Mouse (Mus musculus): ENCODE measurements at regions not wholly inside any gene's neighbourhood (a gene's known extent, or its start where the extent isn't known, plus 50 kb on each side); places are given as distances from the start of the nearest gene placed in this dataset.

DNA sequence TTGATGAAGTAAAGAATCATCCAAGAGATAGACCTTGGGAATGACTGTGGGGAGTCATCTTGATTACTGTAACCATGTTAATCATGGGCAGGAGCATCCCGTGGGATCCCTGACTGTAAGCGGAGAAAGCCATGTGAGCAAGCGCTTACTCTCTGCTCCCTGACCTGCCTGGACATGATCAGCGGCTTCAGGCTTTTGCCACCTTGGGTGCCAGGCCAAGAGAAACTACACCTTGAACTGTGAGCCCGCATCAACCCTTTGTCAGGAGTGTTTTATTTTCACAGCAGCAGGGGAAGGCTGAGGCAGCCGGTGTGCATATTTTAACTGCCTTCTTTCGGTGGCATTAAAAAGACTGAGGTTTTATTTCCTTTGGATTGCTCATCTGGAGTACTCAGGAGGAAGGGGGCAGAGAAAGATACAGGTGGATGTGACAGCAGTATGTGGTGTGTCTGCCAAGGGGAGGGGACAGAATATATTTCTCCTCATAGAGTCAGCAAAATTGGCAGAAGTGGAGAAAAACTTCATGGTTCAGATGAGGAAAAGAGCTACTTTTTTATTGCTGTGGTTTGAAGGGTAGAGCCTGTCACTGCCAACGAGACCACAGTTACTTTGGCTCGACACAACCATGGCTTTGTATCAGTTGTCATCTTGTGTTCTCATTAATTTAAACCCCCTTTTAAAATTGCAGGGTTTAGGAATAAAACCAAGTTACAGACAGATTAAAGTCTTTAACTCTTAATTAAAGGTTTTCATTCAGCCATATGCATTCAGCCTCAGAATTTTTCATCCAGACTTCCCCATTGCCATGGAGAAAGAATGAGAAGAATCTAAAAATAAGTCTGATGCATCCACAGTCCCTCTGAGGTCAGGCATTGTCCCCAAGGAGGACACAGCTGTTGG is 208.1 kb upstream of the Ercc4 start:
- H3K27ac ChIP-seq = peak overlapping the region; percentile 56
- H3K4me3 ChIP-seq = no peak overlapping the region
- peaks cover 6% of the 10 kb centered on the region for H3K9me3 ChIP-seq
- H3K27me3 ChIP-seq (ENCODE audit: poor library complexity, severe bottlenecking) = no peaks in the 10 kb centered on the region
- H3K4me1 ChIP-seq = peaks cover 20% of the 10 kb centered on the region
- H3K36me3 ChIP-seq (replicated peaks) = no peaks in the 10 kb centered on the region
- 70% methylated on average over 9 of the region's 9 CpGs for WGBS
- DNase-seq (ENCODE audit: extremely low spot score, low spot score) = no peak

DNA sequence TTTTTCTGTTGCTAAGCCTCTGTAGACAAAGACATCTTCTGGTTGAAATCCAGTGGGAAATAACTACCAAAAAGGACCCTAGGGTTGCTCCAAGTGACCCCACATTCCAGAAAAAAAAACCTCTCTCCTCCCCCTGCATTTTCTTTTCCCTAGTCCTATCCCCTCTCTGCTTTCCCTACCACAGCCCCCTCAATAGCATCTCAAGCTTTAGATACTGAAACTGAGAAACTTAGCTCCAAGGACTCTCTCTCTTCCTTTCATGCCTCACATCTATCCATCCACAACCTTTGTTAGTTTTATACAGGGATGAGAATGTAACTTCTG is 207.5 kb upstream of the Ercc4 start:
- no peak for DNase-seq (ENCODE audit: extremely low spot score, low spot score)
- H3K4me3 ChIP-seq = no peak overlapping the region
- H3K27ac ChIP-seq = peak overlapping the region; percentile 59; the same call in 1 of the 2 replicates
- H3K36me3 ChIP-seq (replicated peaks) = no peaks in the 10 kb centered on the region
- no peaks in the 10 kb centered on the region for H3K27me3 ChIP-seq (ENCODE audit: poor library complexity, severe bottlenecking)
- H3K9me3 ChIP-seq = peaks cover 6% of the 10 kb centered on the region
- H3K4me1 ChIP-seq = peaks cover 20% of the 10 kb centered on the region

DNA sequence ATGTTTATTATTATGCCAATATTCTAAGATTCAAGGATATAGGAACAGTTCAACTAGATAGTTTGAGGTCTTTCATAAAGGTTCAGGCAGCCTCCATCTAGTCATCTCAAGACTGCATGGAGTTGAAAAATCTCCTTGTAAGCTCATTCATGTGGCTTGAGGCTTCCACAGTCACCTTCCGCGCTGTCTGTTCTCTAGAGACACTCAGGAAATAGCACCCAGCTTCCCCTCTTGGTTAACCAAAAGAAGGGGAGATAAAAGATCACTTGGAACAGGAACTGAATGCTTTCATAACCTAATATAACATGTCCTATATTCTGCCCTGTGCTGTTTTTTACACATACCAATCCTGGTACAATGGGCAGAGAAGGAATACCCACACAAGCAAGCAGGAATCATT is 206.3 kb upstream of the Ercc4 start:
- Histone ChIP-seq H3K9me3 (peaks cover 6% of the 10 kb centered on the region), H3K4me1 (peaks cover 20% of the 10 kb centered on the region), H3K27me3 (ENCODE audit: poor library complexity, severe bottlenecking) (no peaks in the 10 kb centered on the region), H3K27ac (no peak overlapping the region), H3K4me3 (no peak overlapping the region), H3K36me3 (replicated peaks) (no peaks in the 10 kb centered on the region)
- no peak for DNase-seq (ENCODE audit: extremely low spot score, low spot score)
- WGBS = 89% methylated on average over 2 of the region's 2 CpGs

DNA sequence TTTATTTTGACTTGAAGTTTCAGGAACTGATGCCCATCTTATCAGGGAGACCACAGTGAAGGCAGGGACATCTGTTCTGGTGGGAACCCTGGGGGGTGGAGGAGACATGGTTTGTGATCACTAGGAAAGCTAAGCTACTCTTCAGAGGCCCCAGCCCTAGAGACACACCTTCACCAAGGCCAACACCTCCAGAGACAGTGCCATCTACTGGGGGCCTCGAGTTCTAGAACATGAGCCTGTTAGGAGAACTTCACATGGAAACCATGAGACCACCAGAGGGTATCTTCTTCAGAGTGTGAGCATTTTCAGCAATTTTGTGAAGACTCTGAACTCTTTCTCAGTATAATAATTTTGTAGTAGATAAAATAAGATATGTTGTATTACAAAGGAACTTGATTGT is 204.5 kb upstream of the Ercc4 start:
- no peaks in the 10 kb centered on the region for H3K36me3 ChIP-seq (replicated peaks)
- no peak overlapping the region for H3K4me3 ChIP-seq
- peaks cover 20% of the 10 kb centered on the region for H3K4me1 ChIP-seq
- no peak for DNase-seq (ENCODE audit: extremely low spot score, low spot score)
- no peak overlapping the region for H3K27ac ChIP-seq
- WGBS = 73% methylated on average over 1 of the region's 1 CpGs
- H3K27me3 ChIP-seq (ENCODE audit: poor library complexity, severe bottlenecking) = no peaks in the 10 kb centered on the region
- H3K9me3 ChIP-seq = no peaks in the 10 kb centered on the region

DNA sequence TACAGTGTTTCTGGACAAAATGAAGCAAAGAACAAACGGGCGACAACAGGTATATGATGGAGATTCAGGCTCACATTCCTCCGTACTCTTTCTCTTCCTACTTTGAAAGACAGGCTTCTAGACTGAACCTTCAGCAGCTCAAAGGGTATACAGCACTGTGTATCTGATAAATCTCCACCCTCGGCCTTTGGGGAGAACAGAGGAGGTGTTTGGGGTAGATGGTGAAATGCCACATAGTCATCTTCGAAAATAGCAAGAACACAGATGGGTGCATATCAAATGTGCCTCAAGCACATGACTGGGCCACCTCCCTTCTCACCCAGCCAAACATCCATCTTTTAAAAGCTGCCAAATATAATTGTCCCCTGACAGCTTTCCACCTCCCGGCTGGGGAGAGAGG is 184.8 kb upstream of the Ercc4 start:
- Histone ChIP-seq H3K4me3 (no peak overlapping the region), H3K9me3 (no peaks in the 10 kb centered on the region)
- WGBS = 95% methylated on average over 6 of the region's 6 CpGs

DNA sequence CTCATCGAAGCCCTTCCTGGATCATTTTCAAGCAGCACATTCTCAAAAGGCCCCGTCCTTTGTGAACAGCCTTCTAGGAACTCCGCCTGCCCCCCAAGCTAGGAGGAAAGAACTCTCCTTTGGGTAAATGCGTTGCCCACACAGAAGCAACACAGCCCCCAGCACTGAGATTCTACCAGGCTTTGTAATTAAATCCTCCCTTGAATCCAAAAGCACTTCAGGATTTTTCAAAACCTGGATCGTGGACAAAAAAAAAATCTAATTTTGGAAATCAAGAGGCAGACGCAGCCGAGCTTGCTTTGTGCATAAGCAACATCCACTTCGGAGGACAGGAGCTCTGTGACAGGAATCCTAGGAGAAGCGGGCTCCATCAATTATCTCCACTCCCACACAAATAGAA is 183.6 kb upstream of the Ercc4 start:
- H3K27ac ChIP-seq = no peak overlapping the region
- H3K27me3 ChIP-seq (ENCODE audit: poor library complexity, severe bottlenecking) = no peaks in the 10 kb centered on the region
- 89% methylated on average over 9 of the region's 9 CpGs for WGBS
- no peak overlapping the region for H3K4me3 ChIP-seq
- no peaks in the 10 kb centered on the region for H3K4me1 ChIP-seq
- H3K36me3 ChIP-seq (replicated peaks) = no peaks in the 10 kb centered on the region
- no peak for DNase-seq (ENCODE audit: extremely low spot score, low spot score)
- H3K9me3 ChIP-seq = no peaks in the 10 kb centered on the region

More for the DNA sequence above, 184.8 kb upstream of the Ercc4 start:
- Histone ChIP-seq H3K27me3 (ENCODE audit: poor library complexity, severe bottlenecking) (no peaks in the 10 kb centered on the region), H3K27ac (no peak overlapping the region), H3K36me3 (replicated peaks) (no peaks in the 10 kb centered on the region), H3K4me1 (no peaks in the 10 kb centered on the region)
- DNase-seq (ENCODE audit: extremely low spot score, low spot score) = no peak

DNA sequence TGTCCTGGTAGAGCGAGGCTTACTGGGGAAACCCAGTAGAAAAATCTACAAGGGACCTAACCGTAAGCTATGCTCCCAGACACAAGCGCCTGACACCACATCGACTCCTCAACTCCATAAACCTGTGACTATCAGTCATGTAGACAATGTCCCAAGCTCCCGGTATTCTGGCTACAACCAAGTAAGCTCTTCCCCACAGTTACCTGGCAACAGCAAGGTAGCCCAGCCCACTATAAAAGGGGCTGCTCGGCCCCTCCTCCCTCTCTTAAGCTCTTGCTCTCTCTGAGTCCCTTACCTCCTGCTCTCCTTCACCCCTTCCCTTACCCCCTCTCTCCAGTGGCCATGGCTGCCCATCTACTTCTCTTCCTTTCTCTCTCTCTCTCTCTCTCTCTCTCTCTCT is 178.4 kb upstream of the Ercc4 start:
- no peak overlapping the region for H3K27ac ChIP-seq
- no peak for DNase-seq (ENCODE audit: extremely low spot score, low spot score)
- 93% methylated on average over 6 of the region's 6 CpGs for WGBS
- H3K4me1 ChIP-seq = no peaks in the 10 kb centered on the region
- no peaks in the 10 kb centered on the region for H3K36me3 ChIP-seq (replicated peaks)
- no peak overlapping the region for H3K4me3 ChIP-seq
- no peaks in the 10 kb centered on the region for H3K9me3 ChIP-seq
- H3K27me3 ChIP-seq (ENCODE audit: poor library complexity, severe bottlenecking) = no peaks in the 10 kb centered on the region

DNA sequence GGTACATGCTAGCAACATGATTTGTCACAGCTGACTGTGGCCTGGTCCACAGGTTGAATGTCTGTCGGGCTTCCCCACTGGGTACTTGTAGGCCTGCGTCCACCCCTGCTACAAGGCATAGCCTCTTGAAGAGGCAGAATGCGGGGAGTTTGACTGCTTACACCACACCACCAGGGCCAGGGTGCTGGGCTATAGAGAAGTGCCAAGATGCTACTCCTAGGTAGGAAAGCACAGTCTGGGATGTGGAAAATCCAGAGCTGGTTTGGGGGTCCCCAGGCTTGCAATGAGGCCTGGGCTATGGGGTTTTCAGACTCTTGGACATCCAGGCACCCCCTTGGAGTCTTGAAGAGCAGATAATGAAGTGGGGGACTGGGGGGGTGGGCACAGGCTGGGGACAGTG is 176.5 kb upstream of the Ercc4 start:
- Histone ChIP-seq H3K27me3 (ENCODE audit: poor library complexity, severe bottlenecking) (no peaks in the 10 kb centered on the region), H3K4me3 (no peak overlapping the region), H3K4me1 (no peaks in the 10 kb centered on the region), H3K27ac (no peak overlapping the region), H3K36me3 (replicated peaks) (no peaks in the 10 kb centered on the region), H3K9me3 (no peaks in the 10 kb centered on the region)
- DNase-seq (ENCODE audit: extremely low spot score, low spot score) = no peak
- 94% methylated on average over 3 of the region's 3 CpGs for WGBS

DNA sequence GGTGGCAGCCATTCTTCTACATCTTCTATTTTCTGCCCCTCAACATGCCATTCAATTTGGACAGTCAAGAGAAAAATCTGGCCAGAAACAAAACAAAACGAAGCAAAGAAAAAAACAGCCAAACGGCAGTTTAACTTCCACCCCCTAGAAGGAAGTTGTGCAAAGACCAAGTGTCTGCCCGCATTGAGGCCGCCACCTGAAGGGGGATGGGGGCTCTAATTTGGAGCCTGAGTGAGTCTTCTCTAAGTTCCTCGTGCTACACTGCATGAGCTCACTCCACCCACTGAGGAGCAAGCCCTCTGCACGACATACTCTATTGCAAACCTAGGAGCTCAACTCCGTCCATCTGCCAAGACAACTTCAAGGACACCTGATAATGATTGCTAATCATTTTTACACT is 174.9 kb upstream of the Ercc4 start:
- no peaks in the 10 kb centered on the region for H3K4me1 ChIP-seq
- 81% methylated on average over 7 of the region's 7 CpGs for WGBS
- no peak overlapping the region for H3K4me3 ChIP-seq
- no peak overlapping the region for H3K27ac ChIP-seq
- H3K27me3 ChIP-seq (ENCODE audit: poor library complexity, severe bottlenecking) = no peaks in the 10 kb centered on the region
- DNase-seq (ENCODE audit: extremely low spot score, low spot score) = no peak
- no peaks in the 10 kb centered on the region for H3K36me3 ChIP-seq (replicated peaks)
- H3K9me3 ChIP-seq = no peaks in the 10 kb centered on the region

DNA sequence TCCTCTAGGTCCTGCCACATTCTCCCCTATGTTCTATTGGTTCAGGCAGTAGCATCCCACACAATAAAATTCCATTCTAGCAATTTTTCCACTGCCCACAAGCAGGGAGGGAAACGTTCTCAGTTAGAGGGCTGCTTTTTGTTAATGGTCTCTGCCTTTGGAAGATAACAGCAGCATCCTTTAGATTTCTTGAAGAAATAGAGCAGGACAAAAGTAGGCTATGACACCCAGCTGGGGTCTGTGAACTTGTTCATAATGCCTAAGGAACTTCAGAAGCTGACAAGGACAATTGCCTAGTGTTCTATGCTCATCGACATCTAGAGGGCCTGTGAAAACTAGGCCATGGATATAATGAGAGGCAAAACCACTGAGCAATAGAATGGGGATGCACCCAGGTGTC is 174.2 kb upstream of the Ercc4 start:
- Histone ChIP-seq H3K9me3 (no peaks in the 10 kb centered on the region), H3K27me3 (ENCODE audit: poor library complexity, severe bottlenecking) (no peaks in the 10 kb centered on the region), H3K36me3 (replicated peaks) (no peaks in the 10 kb centered on the region), H3K27ac (no peak overlapping the region), H3K4me3 (no peak overlapping the region), H3K4me1 (no peaks in the 10 kb centered on the region)
- 64% methylated on average over 2 of the region's 2 CpGs for whole genome bisulfite sequencing
- no peak for DNase-seq (ENCODE audit: extremely low spot score, low spot score)

DNA sequence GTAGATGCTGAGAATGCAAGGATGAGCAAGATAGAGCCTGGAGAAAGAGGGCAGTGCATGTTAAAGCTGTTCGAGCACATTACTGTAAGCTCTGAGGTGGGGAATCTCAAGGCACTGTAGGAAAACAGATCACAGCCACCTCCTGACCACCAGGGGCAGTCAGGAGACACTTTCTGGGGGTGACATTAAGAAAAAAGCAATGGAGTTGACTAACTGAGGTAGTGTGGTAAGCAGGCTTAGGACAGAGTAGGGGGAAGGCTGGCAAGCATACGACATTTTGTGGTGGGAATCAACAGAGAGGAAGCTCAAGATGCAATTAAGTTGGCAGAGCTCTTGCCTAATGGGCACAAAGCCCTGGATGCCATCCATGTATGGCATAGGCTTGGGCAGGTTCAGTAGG is 172.9 kb upstream of the Ercc4 start:
- Histone ChIP-seq H3K36me3 (replicated peaks) (no peaks in the 10 kb centered on the region), H3K27me3 (ENCODE audit: poor library complexity, severe bottlenecking) (no peaks in the 10 kb centered on the region), H3K9me3 (no peaks in the 10 kb centered on the region), H3K4me3 (no peak overlapping the region), H3K27ac (no peak overlapping the region), H3K4me1 (no peaks in the 10 kb centered on the region)
- WGBS = 89% methylated on average over 2 of the region's 2 CpGs
- no peak for DNase-seq (ENCODE audit: extremely low spot score, low spot score)

DNA sequence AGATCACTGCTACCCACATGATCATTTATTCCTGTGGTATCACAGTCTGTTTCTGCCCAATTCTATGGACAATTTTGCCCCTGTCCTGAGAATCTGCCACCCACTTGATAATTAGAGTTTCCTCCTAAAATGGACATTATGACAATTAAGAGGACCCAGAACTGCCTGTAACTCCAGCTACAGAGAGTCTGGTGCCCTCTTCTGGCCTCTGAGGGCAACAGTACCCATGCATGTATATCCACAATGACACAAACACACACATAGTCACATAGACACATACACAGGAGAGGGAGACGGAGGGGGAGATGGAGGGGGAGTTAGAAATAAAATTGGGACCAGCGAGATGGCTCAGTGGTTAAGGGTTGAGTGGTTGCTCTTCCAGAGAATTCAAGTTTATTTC is 170.9 kb upstream of the Ercc4 start:
- 94% methylated on average over 2 of the region's 2 CpGs for WGBS
- Histone ChIP-seq H3K36me3 (replicated peaks) (no peaks in the 10 kb centered on the region), H3K4me3 (no peak overlapping the region), H3K4me1 (no peaks in the 10 kb centered on the region), H3K9me3 (no peaks in the 10 kb centered on the region), H3K27ac (no peak overlapping the region), H3K27me3 (ENCODE audit: poor library complexity, severe bottlenecking) (no peaks in the 10 kb centered on the region)
- no peak for DNase-seq (ENCODE audit: extremely low spot score, low spot score)

DNA sequence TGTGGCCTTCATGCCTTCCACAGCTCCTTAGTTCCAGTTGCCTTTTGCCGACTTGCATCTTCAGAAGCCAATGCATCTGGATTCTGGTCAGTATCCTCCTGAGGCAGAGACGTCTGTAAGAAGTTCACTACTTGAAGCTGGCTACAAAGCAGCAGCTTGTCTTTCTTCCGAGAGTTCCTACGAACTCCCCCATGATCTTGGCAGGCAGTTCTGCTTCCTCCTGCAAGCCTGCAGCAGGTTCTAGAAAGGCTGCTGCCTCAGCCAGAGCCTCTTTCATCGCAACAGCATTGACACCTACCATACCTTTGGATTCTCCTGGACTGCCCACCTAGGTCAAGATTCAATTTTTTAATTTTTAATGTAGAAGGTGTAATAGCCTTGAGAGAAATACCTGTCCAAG is 158.3 kb upstream of the Ercc4 start:
- Histone ChIP-seq H3K27ac (no peak overlapping the region), H3K36me3 (replicated peaks) (no peaks in the 10 kb centered on the region), H3K4me3 (no peak overlapping the region), H3K27me3 (ENCODE audit: poor library complexity, severe bottlenecking) (no peaks in the 10 kb centered on the region), H3K9me3 (no peaks in the 10 kb centered on the region), H3K4me1 (no peaks in the 10 kb centered on the region)
- no peak for DNase-seq (ENCODE audit: extremely low spot score, low spot score)
- 92% methylated on average over 5 of the region's 5 CpGs for WGBS

DNA sequence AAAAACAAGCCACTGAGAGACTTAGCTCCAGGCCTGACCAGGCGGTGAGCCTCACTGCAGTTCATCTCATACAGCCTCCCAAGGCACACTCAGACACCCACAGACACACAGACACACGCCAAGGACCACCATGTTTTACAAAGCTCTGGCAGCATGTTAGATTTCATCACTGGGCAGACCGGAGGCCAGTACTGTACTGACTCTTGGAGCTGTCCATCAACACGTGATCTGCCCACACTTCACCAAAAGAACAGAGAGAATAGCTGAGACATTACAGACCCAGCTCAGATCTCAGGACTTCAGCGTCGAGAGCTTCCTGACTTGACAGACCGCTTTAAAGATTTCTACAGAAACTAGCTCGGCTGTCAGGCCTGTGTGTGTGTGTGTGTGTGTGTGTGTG is 155.5 kb upstream of the Ercc4 start:
- Histone ChIP-seq H3K4me3 (no peak overlapping the region), H3K4me1 (no peaks in the 10 kb centered on the region), H3K9me3 (no peaks in the 10 kb centered on the region), H3K36me3 (replicated peaks) (no peaks in the 10 kb centered on the region), H3K27me3 (ENCODE audit: poor library complexity, severe bottlenecking) (no peaks in the 10 kb centered on the region), H3K27ac (no peak overlapping the region)
- no peak for DNase-seq (ENCODE audit: extremely low spot score, low spot score)
- 83% methylated on average over 8 of the region's 8 CpGs for WGBS

Data from forebrain, embryonic 10.5 days (tissue).